Mouse (Mus musculus) skeletal muscle tissue, adult 2 months (tissue): ENCODE data around the gene Trp53rka.
A peak's percentile ranks its signal among the peaks of the same experiment; 100 is the strongest.
"Not testable (repeated sequence)": the region's sequence is repeated elsewhere in the genome, so short reads cannot be mapped to it uniquely, and the experiment has no call there.

ENCODE experiments used
- DNase-seq: peaks from one replicate; pipeline ENCODE4 v3.0.0-alpha.2; 2012; ENCODE audit warnings: low read depth, low spot score

Gene Trp53rka

DNA sequence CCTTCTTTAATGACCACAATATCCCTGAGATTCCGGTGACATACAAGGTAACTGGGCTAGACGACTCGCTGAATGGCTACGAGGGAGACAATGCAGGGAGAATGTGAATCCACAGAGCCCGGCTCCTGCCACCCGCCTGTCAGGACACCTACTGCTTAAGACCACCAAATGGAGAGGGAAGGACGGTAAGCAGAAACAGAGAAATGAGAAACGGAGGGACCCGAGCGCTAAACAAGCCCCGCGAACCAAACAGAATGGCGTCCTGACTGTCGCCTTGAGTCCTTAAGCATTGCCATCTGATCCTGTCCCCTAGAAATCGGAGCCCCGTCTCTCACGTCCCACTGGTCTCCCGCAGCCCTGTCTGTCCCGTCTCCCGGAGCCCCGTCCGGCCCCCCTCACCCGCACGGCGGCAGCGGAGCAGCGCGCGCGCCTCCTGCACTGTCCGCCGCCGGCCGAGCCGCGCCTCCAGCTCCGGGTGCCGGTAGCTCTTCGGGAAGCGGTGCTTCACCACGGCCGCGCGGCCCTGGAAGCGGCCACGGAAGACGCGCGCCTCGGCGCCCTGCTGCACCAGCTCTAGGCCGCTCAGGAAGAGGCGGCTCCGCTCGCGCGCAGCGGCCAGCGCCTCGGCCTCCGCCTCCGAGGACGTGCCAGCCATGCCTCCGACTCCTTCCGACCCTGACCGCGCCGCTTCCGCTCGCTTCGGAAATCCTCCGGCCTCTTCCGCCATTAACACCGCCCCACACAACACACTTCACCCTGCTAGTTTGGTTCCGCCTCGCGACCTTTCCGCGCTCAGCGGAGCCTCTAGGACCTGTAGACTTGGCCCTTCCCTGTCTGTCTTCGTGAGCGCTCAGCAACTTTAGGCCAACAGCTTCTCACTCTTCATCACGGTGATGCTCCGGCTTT lies at the start of gene Trp53rka:
Trp53rka (minus strand) TSS at position 677 of the 906 bp plus-strand sequence.
- DNase-seq = peak; percentile 63

DNA sequence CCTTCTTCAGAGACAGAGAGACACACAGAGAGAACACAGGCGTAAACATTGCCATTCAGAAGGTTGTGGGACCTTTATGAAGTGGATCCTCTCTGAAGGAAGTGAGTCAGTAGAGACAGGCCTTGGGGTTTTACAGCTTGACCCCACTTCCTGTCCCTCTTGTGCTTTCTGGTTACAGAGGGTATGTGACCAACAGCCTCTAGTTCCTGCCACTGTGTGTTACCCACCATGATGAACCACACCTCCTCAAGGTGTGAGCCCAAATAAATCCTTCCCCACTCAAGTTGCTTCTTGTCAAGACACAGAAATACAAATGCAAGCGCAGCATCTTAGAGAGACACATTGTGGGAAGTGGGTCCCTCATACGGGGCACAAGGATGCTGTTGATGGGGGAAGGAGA lies 47.9 kb upstream of the Trp53rka start:
- no peak for DNase-seq

DNA sequence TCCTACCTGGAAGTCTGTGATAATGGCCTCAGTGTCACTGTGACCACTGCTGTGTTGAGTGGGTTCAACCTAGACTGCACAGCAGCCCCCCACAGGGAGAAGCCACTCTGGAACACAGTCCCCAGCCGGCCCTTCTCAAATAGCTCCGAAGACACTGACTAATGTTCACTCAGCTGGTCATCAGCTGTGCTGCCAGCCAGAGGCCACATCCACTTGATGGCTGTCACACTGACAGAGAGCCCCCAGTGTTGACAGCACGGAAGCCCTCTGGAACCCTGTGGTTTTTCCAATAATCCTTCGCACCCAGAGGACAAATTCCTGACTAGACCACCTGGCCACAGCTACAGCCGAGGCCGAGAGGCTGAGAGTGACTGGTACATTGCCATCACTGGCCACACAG lies 40.7 kb upstream of the Trp53rka start:
- DNase-seq = no peak

DNA sequence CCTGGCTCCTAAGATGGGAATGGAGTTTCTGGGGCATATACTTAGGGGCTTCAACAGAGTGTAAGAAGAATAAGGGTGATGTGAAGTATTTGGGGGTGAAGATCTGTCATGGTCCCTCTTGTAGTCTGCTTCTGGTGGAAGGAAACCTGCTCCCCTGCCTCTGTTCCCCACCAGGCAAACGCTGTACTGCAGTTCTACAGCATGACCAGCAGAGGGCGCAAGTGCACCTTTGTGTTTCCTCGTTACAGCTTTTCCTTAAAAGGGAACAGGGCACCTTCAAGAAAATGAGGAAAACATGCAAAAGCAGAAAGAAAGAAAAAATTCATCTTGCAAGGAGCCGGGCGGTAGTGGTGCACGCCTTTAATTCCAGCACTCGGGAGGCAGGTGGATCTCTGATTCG lies 36.0 kb upstream of the Trp53rka start:
- DNase-seq = peak; percentile 31

DNA sequence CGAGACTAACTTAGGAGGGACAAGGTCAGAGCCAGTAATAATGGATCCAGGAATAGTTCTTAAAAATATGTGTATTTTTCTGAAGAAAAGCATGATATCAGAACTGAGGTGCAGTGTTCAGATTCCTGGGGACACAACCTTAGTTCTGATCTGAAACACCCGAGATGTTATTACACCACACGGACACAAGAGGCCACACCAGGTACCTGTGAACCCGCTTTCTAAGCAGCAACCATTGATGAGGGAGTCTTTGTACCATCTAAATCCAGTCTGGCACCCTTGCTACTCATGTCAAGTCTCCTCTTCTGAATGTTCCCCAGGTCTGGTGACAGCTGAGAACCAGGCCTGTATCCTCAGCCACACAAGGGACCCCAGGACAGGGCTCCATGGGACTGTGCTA lies 32.5 kb upstream of the Trp53rka start:
- no peak for DNase-seq

DNA sequence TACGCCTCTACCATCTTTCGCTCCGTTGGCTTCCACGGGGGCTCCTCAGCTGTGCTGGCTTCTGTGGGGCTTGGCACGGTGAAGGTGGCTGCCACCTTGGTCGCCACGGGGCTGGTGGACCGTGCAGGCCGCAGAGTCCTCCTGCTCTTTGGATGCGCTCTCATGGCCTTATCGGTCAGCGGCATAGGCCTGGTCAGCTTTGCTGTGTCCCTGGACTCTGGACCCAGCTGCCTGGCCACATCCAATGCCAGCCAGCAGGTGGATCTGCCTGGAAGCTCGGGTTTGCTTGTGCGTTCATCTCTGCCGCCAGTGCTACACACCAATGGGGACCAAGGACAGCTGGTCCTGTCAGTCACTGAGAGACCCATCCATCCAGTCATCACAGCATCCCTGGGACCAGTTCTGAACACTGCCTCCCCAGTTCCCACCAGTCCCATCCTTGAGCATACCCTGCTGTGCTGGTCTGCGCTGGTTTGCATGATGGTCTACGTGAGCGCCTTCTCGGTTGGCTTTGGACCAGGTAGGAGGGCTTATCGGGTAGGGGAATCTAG lies 22.1 kb upstream of the Trp53rka start:
- no peak for DNase-seq

DNA sequence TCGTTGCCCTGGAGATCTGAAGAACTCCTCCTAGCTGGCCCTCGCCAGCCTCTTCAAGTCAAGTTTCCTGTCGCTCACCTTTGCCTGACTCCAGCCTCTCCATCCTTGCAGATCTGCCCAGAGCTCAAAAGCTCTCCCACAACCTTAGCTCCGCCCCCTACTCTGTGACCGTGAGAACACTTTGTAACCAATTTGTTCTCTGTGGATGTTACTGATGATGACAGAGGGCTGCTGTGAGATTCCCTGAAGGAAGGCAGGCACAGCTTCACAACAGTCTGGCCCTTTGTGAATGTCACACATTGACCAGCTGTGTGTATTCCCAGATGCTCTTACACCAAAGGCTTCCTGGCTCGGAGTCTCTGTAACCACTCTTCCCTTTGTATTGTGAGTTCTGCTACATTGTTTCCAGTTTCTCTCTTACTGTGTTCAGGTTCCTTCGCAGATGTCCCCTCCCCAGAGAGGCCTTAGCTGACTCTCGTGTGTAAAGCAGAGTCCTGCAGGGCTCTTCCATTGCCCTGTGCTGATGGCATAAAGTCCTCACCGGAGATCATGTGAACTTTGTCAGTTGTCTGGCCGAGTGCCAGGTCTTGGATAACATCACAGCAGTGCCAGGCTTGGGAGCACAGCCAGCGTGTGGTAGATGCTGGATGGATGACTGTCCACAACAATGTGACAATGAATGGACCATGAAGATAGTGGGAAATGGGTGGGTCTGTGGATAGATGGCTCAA lies 19.9 kb upstream of the Trp53rka start:
- no peak for DNase-seq

DNA sequence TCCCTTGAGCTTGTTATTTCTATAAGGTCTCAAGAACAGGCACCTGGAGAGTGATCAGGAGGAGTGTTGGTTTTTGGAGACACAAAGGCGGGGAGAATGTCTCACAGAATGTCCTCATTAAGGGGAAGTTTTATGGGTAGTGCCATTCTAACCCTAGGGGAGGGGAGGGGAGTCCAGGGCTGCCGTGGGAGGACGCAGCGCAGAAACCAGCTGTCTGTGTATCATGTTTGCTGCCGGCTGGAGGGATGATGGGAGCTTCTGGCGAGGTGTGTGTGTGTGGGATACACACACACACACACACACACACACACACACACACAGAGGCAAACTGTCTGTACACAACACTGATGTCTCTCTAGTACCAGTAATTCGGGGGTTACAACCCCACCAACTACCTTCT lies 19.3 kb upstream of the Trp53rka start:
- DNase-seq = no peak

DNA sequence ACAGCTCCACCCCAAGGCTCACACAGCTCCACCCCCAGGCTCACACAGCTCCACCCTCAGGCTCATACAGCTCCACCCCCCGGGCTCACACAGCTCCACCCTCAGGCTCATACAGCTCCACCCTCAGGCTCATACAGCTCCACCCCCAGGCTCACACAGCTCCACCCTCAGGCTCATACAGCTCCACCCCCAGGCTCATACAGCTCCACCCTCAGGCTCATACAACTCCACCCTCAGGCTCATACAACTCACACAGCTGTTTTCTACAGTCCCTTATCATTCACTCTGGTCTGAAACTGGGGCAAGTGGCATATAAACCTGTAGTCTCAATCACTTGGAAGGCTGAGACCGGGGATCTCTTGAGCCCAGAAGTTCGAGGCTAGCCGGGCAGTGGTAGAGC lies 18.4 kb upstream of the Trp53rka start:
- not testable (repeated sequence) for DNase-seq

DNA sequence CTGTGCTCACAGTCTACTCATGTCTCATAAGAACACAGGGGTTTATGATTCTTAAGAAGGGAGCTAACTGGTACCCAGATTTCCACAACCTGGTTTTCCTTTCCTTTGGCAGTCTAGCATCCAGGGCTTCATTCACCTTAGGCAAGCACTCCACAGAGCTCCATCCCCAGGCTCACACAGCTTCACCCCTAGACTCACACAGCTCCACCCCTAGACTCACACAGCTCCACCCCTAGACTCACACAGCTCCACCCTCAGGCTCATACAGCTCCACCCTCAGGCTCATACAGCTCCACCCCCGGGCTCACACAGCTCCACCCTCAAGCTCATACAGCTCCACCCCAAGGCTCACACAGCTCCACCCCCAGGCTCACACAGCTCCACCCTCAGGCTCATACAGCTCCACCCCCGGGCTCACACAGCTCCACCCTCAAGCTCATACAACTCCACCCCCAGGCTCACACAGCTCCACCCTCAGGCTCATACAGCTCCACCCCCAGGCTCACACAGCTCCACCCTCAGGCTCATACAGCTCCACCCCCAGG lies 17.9 kb upstream of the Trp53rka start:
- DNase-seq = not testable (repeated sequence)

DNA sequence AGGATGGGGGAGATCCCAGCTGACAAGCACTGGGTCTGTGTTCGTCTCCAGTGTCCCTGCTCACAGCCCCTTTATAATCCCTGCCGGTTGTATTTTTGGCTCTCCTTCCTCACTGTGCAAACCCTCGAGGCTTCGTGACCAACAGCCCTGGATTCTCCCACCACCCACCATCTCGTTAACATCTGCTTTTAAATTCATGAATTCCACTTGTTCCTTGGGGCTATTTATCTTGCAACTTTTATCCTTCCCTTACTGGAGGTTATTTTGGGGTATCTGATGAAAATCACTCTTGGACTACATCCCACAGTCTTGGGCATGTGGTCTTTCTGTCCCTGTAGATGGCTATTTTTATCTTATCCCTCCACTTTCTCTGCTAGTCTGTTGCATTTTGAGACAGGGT lies 17.3 kb upstream of the Trp53rka start:
- DNase-seq = no peak

DNA sequence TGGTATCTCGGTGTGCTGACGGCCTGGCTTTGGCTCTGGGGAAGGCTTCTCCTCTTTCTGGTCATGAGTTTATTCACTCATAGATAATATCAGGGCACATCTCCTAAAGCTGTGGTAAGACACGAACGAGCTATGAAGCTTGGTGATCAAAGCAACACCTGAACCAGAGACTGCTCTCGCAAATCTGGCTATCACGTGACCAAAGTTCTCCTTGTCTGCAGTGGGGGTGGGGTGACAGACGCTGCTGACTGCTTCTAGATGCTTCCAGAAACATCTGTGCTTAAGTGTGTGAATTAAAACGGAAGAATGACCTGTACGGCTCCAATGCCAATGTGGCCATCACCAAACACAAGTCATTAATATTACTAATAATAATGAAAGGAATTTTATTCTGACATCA lies 16.6 kb upstream of the Trp53rka start:
- no peak for DNase-seq

DNA sequence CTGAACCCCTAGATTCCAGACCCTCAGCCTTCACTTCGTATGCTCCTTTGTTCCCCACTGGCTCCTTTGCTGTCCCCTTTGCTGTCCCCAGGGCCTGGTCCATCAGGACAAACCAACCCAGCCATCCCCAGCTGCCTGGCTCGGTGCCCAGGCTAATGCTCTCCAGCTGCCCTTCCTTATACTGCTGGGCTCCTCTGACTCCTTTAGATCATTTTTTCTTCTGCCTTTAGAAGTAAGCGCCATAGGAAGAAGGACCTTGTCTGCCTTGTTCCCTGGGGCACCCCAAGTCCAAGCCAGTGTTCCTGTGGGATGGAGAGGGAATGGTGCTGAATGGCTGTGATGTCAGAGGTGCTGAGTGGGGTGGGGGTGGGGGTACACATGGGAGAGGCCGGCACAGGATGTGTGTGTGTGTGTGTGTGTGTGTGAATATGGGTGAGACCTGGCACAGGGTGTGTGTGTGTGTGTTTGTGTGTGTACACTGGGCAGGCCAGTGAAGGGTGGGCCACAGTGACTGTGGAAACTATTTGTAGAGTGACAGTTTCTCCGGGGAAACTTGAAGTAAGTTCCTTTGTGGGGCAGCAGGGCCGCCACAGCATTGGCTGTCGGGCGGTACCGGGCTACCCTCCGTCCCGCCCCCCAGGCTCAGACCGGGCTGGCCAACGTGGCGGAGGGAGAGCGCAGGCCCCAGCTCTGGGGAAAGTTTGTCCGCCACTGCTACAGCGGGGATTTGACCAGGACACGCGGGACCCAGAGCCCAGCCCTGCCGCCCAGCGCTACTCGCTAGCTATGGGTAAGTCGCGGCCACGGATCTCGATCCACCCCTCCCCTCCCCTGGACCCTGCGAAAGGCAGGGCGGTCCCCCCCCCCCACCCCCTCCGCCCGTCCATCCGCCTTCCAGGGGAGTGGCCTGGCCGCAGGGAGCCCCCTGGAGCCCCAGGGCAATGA lies 10.4 kb upstream of the Trp53rka start, which contains the start of gene Slc2a10:
Slc2a10 (plus strand) TSS at position 529 of the 945 bp plus-strand sequence.
- no peak for DNase-seq

DNA sequence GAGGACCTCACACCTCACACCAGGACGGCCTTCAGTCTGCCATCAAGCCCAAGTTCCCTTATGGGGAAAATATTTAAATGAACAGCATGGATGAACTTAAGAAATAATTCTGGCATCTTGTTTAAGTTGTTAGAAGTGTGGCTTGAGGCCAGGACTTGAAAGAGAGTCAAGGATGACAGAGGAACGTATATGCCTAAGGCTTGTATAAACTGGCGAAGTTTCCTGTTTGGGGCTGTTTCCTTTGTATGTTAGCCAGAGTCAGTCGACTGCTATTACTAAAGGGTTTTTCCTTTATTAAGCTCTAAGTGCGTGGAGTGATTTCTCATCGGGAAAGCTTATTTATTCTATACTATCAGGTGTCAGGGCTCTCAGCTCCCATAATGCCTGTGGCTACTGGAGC lies 5.7 kb upstream of the Trp53rka start:
- DNase-seq = no peak

DNA sequence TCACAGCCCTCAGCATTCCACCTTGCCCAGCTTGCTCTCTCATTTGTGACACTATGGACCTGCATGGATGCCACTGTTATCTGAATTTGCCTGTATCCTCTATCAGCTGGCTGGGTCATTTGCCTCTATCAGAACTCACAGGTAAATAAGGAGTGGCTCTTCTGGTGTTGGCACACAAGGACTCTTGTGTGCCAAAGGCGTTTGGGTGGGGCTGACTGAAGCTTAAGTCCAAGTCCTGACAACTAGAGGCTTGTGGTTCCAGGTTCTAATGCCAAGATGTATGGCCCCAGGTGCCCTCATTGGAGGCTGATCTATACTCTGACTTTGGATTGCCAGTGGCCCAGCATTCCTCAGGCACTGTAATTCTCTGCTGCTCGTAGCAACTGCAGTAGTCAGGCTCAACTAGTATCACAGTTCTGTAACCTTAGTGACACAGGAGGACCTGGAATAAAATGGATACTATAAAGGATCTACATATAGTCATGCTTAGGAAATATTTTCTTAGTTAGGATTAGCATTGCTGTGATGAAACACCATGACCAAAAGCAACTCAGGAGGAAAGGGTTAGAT lies 4.7 kb upstream of the Trp53rka start:
- DNase-seq = no peak

DNA sequence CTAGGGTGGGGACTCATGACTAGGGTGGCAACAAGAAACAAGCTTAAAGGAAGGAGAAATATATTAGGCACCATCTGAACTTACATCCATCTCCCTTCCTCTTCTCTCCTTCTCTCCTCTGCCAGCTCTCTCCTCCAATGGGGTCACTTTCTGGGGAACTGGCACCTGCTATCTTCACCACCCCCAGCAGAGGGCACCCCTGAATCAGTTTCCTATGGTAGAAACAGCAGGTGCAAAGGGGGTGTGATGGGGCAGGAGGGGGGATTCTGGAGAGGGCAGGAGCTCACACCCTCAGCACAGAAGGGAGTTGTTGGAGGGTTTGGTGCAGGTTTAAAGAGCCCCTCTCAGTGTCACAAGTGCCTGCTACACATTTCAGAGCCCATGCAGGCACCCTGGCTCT lies 3.1 kb upstream of the Trp53rka start:
- no peak for DNase-seq

DNA sequence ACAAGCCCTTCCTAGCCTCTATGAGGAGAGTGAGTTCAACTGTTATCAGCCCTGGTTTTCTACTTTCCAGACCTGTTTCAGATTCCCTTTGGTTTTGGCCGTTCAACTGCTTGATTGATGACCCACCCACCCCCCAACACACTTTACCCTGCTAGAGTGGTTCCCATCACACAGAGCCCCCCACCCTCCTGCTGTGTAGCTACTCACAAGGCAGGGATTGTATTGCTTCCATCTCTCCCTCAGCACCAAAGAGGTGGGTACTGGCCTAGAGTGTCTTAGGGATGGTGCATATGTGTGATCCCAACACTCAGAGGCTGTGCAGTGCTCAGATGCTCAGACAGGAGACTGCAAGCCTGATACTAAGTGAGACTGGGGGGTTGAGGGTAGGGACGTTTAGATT lies 1.4 kb upstream of the Trp53rka start:
- DNase-seq = no peak

DNA sequence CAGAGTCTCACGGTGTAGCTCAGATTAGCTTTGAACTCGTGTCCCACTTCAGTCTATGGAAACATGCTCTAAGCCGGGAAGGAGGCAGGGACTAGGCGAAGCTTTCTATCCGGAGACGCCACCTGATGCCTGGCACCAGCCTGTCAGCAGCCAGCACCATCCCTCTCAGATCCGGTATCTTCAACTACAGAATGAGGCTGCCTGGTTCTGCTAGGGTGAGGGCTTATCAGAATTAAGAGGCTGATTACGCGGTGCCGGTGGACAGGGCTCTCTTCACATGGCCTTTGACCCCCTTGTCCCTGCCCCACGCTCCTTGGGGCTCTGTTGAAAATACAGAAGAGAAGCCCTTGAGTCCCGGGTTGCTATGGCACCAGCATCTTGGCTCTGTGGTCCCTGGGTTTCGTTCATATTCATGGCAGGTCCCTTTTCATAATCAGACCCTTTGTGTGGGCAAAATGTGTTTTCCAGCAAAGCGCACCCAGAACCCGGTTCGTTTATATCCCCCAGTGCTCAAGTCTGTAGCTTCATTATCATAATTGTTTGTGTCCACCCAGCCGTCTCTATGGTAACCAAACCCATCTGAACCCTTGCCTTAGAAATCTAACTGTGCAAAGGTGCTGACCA lies 575 bp upstream of the Trp53rka start:
- no peak for DNase-seq

DNA sequence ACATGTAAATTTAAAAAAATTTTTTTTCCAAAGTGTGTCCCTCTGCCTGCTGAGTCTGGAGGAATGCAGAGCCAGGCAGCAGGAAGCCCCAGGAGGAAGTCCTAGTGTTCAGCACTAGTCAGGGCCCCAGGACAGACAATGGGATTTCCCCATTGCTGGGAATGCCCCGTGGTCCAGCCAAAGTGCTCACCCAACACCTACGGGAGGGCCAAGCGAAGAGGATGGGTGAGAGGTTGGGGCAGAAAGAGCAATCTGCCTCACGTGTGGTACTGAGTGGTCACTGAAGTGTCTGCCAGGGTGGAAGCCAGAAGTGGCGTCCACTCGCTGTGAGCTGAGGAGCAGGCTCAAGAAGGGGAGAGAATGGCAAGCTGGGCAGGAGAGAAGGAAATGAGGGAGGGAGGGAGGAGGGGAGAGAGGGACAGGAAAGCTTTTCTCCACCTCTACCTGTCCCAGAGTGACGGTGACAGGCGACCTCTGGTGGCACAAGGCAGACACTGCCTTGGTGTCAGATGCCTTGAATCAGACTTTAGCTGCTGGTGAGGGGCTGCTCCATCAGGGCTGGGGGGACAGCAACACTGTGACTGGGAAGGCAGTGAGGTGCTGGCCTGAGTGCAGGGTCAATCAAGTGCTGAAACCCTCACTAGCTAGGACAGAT lies 6.1 kb downstream of the Trp53rka start:
- no peak for DNase-seq

DNA sequence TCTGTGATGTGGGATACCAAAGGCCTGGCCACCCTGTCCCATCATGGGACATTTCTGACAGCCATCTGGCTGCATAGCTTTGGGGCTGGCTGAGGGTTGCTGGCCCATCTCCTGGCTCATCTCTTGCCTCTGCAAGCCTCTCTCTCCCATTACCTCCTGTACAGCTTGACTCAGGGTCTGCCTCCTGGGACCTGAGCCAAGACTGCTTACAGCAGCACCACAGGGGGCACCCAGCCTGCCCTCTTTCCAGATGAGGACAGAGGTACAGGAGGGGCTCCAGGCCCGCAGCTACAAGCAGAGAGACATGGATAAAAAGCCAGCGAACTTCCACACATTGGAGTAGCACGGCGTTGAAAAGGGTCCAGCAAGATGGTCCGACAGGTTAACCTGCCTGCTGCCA lies 6.7 kb downstream of the Trp53rka start:
- DNase-seq = no peak
